Mouse (Mus musculus) G1E (cell line): ENCODE measurements around the gene Gm28230.

Source experiments
- CTCF ChIP-seq: IDR thresholded peaks from 2 replicates; pipeline ENCODE4 v1.5.1; 2012; ENCODE audit warnings: low read depth, low read length, inconsistent platforms, mixed read lengths
- GATA1 ChIP-seq: IDR thresholded peaks from 2 replicates; pipeline ENCODE4 v1.6.1; 2012; ENCODE audit warnings: borderline replicate concordance, low read length, inconsistent platforms, mixed read lengths
- POLR2AphosphoS5 ChIP-seq: IDR thresholded peaks from 2 replicates; pipeline ENCODE4 v1.6.1; 2012; ENCODE audit warnings: low read depth, low read length, inconsistent platforms; ENCODE audit not compliant: insufficient replicate concordance
- TAL1 ChIP-seq: conservative IDR thresholded peaks from 2 replicates; pipeline ENCODE4 v1.6.1; 2012; ENCODE audit warnings: low read depth, low read length, inconsistent platforms, mixed read lengths

DNA sequence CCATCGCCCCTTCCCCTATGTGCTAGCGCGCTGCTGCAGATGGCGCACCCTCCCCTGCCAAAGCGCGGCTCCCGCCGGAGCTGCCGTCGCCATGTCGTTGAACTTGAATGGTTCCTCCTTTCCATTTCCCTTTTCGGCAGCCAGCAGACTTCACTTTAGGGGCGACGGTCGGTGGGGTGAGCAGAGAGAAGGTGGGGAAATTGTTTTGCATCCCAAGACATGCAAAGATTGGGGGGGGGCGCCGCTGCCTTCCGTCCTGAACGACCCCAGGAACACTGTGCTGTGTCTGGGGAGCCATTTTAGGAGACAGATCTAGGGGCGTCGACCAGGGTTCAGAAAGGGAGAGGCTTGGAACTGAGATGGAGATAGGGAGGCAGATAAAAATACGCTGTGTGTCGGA is 46.5 kb upstream of the Gm28230 start:
- TF ChIP-seq CTCF (no peak), POLR2AphosphoS5 (no peak), TAL1 (no peak), GATA1 (no peak)
